Mouse (Mus musculus) kidney, adult 2 months (tissue): ENCODE results near the gene Ncdn.

ENCODE experiments used
- CTCF ChIP-seq: fragments of 200-500 bp; conservative IDR thresholded peaks from 2 replicates; pipeline ENCODE4 v1.5.1; 2011; ENCODE audit warnings: low read depth, mild to moderate bottlenecking, control low read depth, low read length, moderate library complexity, mixed read lengths; ENCODE audit not compliant: insufficient read depth, insufficient read length
- POLR2A ChIP-seq: fragments of 200-500 bp; IDR thresholded peaks from one replicate; pipeline ENCODE4 v1.6.1; 2011; ENCODE audit warnings: low read depth, low read length, control low read depth

GRCm38 (mm10) chr4:126782996-126783395 is 29.8 kb upstream of the Ncdn start:
- TF ChIP-seq POLR2A (no peak), CTCF (no peak)
